Mouse (Mus musculus): ENCODE results near the gene Rps8.

- no peak for TF ChIP-seq EP300 (IDR thresholded peaks at IDR 0.05; ENCODE audit: low read depth)
- no peak for TF ChIP-seq CTCF (IDR thresholded peaks at IDR 0.05; ENCODE audit: low read depth)
Observed at GRCm38 (mm10) chr4:117127991-117128686, 27.9 kb downstream of the Rps8 start.
